Mouse (Mus musculus) intestine, embryonic 15.5 days (tissue): ENCODE data around the gene Fbln1. TPM values are rescaled to one million over a fixed set of nuclear protein-coding genes. Genes with fewer than 3 reads are reported as not detected.
"Not testable (repeated sequence)": the region's sequence is repeated elsewhere in the genome, so short reads cannot be mapped to it uniquely, and the experiment has no call there.

Source experiments
- ATAC-seq: fragments of 200-750 bp; cut with Nextera tagmentation; 2 replicates; pipeline ENCODE4 v1.8.0; 2017; ENCODE audit warnings: moderate TSS enrichment, moderate library complexity
- H3K27ac ChIP-seq: fragments of 300-500 bp; sonication (generic); 2 replicates; pipeline ENCODE4 v1.5.1; 2015; ENCODE audit warnings: mild to moderate bottlenecking, inconsistent platforms
- H3K27me3 ChIP-seq: fragments of 300-500 bp; sonication (generic); replicated peaks from 2 replicates; pipeline ENCODE4 v1.6.1; 2015; ENCODE audit warnings: inconsistent platforms
- H3K36me3 ChIP-seq: fragments of 300-500 bp; sonication (generic); 2 replicates; pipeline ENCODE4 v1.6.1; 2015; ENCODE audit warnings: inconsistent platforms
- H3K4me1 ChIP-seq: fragments of 300-500 bp; sonication (generic); replicated peaks from 2 replicates; pipeline ENCODE4 v1.6.1; 2015; ENCODE audit warnings: inconsistent platforms
- H3K4me2 ChIP-seq: fragments of 300-500 bp; sonication (generic); replicated peaks from 2 replicates; pipeline ENCODE4 v1.6.1; 2015; ENCODE audit warnings: mild to moderate bottlenecking, inconsistent platforms
- H3K4me3 ChIP-seq: fragments of 300-500 bp; sonication (generic); replicated peaks from 2 replicates; pipeline ENCODE4 v1.5.1; 2015; ENCODE audit warnings: inconsistent platforms
- H3K9ac ChIP-seq: fragments of 300-500 bp; sonication (generic); 2 replicates; pipeline ENCODE4 v1.6.1; 2015; ENCODE audit warnings: inconsistent platforms
- H3K9me3 ChIP-seq: fragments of 300-500 bp; sonication (generic); 2 replicates; pipeline ENCODE4 v1.6.1; 2016; ENCODE audit warnings: inconsistent platforms
- WGBS: fragments of 180-500 bp; shearing (Covaris S2); methylation state at CpG from one replicate; pipeline ENCODE4 v1.1.7; 2015; 5-methylcytosine and 5-hydroxymethylcytosine counted together
- polyA plus RNA-seq: library from polyadenylated mRNA; unstranded; fragments of >200 nt; fragmentation: Nextera tagmentation; extraction: Ambion mirVana; gene quantifications from 2 replicates; pipeline ENCODE4 v1.2.1, GENCODE M21; 2015

Gene Fbln1
- polyA plus RNA-seq, 1 experiment from 2014 or later: 194 TPM

DNA sequence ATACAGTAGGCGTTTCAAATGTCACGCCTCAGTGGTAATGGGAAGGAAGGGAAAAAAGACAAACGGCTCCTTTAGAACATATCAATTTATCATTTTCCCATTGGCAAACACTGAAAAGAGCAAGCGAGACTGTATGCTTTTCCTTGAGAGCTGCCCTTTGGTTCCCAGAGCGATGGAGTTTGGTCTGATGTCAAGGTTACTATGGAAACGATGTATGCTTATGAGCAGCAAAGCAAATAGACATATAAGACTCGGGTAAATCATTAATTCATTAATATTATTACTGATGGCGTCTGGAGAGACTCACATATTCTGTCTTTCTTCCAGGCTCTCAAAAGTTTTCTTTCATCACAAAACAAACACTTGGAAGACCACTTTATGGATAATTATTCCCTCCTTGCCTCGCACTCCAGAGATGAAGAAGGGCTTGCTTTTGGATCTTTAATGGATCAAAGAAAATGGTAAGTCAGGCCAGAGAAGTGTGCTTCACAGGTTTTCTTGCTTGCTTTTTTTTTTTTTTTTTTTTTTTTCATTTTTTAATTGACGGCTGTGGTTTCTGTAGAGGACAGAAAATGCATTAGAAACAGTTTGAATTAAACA is 105.4 kb downstream of the Fbln1 start:
- H3K27me3 ChIP-seq: no peaks in the 10 kb centered on the region
- peak overlapping the region; percentile 15; the same call in 1 of the 2 replicates for H3K4me2 ChIP-seq
- H3K4me3 ChIP-seq: no peak overlapping the region
- no peak overlapping the region for H3K9ac ChIP-seq
- no peaks in the 10 kb centered on the region for H3K36me3 ChIP-seq
- ATAC-seq: peak; percentile 79
- no peaks in the 10 kb centered on the region for H3K9me3 ChIP-seq
- WGBS: 55% methylated on average over 10 of the region's 10 CpGs
- no peak overlapping the region for H3K27ac ChIP-seq
- peaks cover 17% of the 10 kb centered on the region for H3K4me1 ChIP-seq

DNA sequence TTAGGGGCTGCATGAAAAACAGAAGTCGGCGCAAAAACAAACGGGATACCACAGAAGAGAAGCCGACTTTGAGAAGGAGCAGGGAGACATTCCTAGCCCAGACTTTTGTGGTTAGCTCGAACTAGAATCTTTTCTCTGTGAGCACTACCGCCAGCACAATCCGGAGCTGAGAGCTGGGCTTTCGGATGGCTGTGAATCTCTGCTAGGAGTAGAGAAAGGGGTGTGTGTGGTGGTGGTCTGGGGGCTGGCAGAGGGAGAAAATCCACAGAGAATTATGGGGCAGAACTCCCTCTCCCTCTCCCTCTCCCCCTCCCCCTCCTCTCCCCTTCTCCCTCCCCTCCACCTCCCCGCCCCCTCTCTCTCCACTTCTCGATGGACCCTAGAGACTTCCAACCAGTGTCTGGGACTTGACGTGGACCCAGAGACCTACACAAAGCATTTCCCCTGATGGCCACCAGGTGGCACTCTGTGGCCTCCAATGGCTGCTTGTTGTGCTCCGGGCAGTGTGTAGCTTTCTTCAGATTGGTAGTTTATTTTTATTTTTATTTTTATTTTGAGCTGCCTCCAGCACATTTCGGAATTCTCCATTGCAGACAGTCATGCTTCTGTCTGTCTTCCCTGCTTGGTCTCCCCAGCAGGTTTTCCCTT is 109.8 kb downstream of the Fbln1 start:
- Histone ChIP-seq H3K27me3 (no peaks in the 10 kb centered on the region), H3K4me1 (peaks cover 21% of the 10 kb centered on the region), H3K4me3 (no peak overlapping the region), H3K9me3 (no peaks in the 10 kb centered on the region), H3K9ac (no peak overlapping the region), H3K36me3 (no peaks in the 10 kb centered on the region), H3K27ac (no peak overlapping the region), H3K4me2 (no peak overlapping the region)
- 40% methylated on average over 12 of the region's 13 CpGs for WGBS
- no peak for ATAC-seq

DNA sequence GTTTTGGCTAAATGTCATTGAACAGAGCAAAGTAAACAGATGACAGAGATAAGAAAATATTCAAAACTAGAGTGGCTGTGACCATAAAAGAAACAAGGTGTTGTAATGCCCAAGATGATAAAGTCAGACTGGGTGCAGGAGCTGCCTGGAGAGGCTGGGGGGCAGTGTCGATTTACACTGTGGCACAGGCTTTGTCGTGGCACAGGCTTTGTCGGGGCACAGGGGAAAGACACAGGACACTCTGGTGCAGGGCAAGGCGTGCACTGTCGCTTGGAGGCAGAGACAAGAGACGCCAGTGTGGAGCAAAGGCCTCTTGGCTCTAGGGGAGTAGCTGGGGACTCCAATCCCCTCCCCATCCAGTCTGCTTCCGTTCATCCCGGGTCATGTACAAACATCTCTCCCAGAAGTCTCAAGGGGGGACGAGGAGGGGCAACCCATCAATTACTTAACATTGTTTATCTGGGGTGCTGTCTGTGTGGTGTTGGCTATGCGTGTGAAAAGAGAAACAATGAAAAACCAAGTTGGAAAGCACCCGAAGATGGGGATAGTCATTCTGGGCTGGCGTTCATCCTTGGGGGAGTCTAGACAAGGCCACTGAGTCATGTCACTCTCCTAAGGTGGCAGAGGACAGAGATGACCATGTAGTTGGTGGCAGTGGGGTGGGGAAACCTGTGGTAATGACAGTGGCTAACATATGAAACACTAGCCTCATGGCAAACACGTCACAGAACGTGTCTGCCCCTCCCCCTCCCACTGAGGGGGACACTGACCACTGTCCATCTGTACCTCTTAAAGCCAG is 110.8 kb downstream of the Fbln1 start:
- WGBS: 41% methylated on average over 14 of the region's 14 CpGs
- H3K4me3 ChIP-seq: no peak overlapping the region
- no peak for ATAC-seq

GRCm38 (mm10) chr15:85319924-85320668 is 114.3 kb downstream of the Fbln1 start:
- ATAC-seq: no peak
- no peak overlapping the region for H3K9ac ChIP-seq
- H3K4me3 ChIP-seq: no peak overlapping the region
- H3K9me3 ChIP-seq: no peaks in the 10 kb centered on the region
- WGBS: 78% methylated on average over 11 of the region's 11 CpGs
- H3K27me3 ChIP-seq: no peaks in the 10 kb centered on the region
- H3K4me2 ChIP-seq: no peak overlapping the region
- H3K36me3 ChIP-seq: no peaks in the 10 kb centered on the region
- H3K27ac ChIP-seq: no peak overlapping the region
- H3K4me1 ChIP-seq: peaks cover 9% of the 10 kb centered on the region; the same call in 1 of the 2 replicates

More for the DNA sequence above, 110.8 kb downstream of the Fbln1 start:
- no peak overlapping the region for H3K27ac ChIP-seq
- H3K4me1 ChIP-seq: peaks cover 20% of the 10 kb centered on the region
- no peaks in the 10 kb centered on the region for H3K9me3 ChIP-seq
- no peak overlapping the region for H3K4me2 ChIP-seq
- H3K27me3 ChIP-seq: no peaks in the 10 kb centered on the region
- H3K9ac ChIP-seq: no peak overlapping the region
- H3K36me3 ChIP-seq: no peaks in the 10 kb centered on the region

DNA sequence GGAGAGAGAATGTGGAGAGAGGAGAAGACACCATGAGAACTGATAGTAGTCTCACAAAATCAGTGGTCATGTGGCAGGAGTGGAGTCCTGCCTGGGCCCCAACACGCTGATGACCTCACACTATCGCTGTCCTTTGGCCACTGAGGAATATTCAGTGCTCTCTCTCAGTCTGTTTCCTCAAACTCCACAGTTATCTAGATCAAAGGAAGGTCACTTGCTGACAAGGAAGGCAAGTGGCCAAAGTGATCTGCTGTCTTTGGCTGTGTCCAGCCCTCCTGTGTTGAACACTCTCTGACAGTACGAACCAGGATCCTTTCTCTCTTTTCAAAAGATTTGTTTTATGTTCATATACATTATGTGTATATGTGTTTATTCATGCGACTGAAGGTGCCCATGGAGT is 117.5 kb downstream of the Fbln1 start:
- ATAC-seq: no peak
- Histone ChIP-seq H3K36me3 (no peaks in the 10 kb centered on the region), H3K4me1 (no peaks in the 10 kb centered on the region), H3K9me3 (no peaks in the 10 kb centered on the region), H3K4me2 (no peak overlapping the region), H3K4me3 (no peak overlapping the region), H3K27me3 (no peaks in the 10 kb centered on the region), H3K9ac (no peak overlapping the region), H3K27ac (no peak overlapping the region)
- 86% methylated on average over 4 of the region's 4 CpGs for WGBS

- Histone ChIP-seq H3K4me3 (no peak overlapping the region), H3K4me2 (no peak overlapping the region), H3K9ac (no peak overlapping the region), H3K27me3 (no peaks in the 10 kb centered on the region), H3K9me3 (no peaks in the 10 kb centered on the region), H3K36me3 (no peaks in the 10 kb centered on the region), H3K27ac (no peak overlapping the region), H3K4me1 (no peaks in the 10 kb centered on the region)
- no peak for ATAC-seq
- 97% methylated on average over 1 of the region's 1 CpGs for WGBS
Measured at GRCm38 (mm10) chr15:85324426-85324825, 118.7 kb downstream of the Fbln1 start.

DNA sequence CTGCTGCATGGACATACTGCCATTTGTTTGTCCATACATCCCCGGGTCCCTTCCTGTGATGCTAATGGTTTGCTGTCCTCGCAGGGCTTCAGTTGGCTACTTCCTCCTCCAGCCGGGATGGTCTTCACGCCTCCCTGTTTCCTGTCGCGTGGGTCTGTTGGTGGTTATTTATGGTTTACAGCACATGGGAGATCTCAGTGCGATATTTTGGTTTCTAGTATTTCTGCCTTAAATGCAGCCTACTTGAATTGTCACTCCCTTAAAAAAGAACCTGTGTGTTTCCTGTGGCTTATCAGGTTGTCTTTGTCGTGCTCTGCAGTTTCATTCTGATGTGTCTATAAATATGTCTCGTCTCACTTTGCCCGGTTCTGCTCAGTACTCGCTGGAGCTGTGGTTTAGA is 122.1 kb downstream of the Fbln1 start:
- H3K4me3 ChIP-seq: no peak overlapping the region
- no peak overlapping the region for H3K27ac ChIP-seq
- H3K9ac ChIP-seq: no peak overlapping the region
- H3K27me3 ChIP-seq: no peaks in the 10 kb centered on the region
- WGBS: 42% methylated on average over 11 of the region's 11 CpGs
- H3K4me1 ChIP-seq: no peaks in the 10 kb centered on the region
- no peak overlapping the region for H3K4me2 ChIP-seq
- no peaks in the 10 kb centered on the region for H3K36me3 ChIP-seq
- no peak for ATAC-seq
- no peaks in the 10 kb centered on the region for H3K9me3 ChIP-seq

- H3K4me2 ChIP-seq, H3K9me3 ChIP-seq, H3K4me3 ChIP-seq, H3K4me1 ChIP-seq, H3K9ac ChIP-seq, ATAC-seq, H3K27me3 ChIP-seq, H3K27ac ChIP-seq, H3K36me3 ChIP-seq: not testable (repeated sequence)
- WGBS: 81% methylated on average over 2 of the region's 2 CpGs
Measured at GRCm38 (mm10) chr15:85328455-85328854, 122.7 kb downstream of the Fbln1 start.

GRCm38 (mm10) chr15:85329096-85329495 is 123.3 kb downstream of the Fbln1 start:
- 90% methylated on average over 5 of the region's 5 CpGs for WGBS
- ATAC-seq: no peak
- no peak overlapping the region for H3K4me2 ChIP-seq
- H3K36me3 ChIP-seq: no peaks in the 10 kb centered on the region
- H3K27me3 ChIP-seq: no peaks in the 10 kb centered on the region
- no peak overlapping the region for H3K9ac ChIP-seq
- no peaks in the 10 kb centered on the region for H3K9me3 ChIP-seq
- no peak overlapping the region for H3K4me3 ChIP-seq
- no peaks in the 10 kb centered on the region for H3K4me1 ChIP-seq
- H3K27ac ChIP-seq: no peak overlapping the region

GRCm38 (mm10) chr15:85330024-85330423 is 124.3 kb downstream of the Fbln1 start:
- no peak overlapping the region for H3K9ac ChIP-seq
- no peak overlapping the region for H3K27ac ChIP-seq
- H3K36me3 ChIP-seq: no peaks in the 10 kb centered on the region
- H3K4me3 ChIP-seq: no peak overlapping the region
- no peak for ATAC-seq
- 69% methylated on average over 6 of the region's 6 CpGs for WGBS
- no peaks in the 10 kb centered on the region for H3K4me1 ChIP-seq
- H3K27me3 ChIP-seq: no peaks in the 10 kb centered on the region
- H3K4me2 ChIP-seq: no peak overlapping the region
- no peaks in the 10 kb centered on the region for H3K9me3 ChIP-seq

GRCm38 (mm10) chr15:85333511-85333910 is 127.8 kb downstream of the Fbln1 start:
- H3K4me3 ChIP-seq, ATAC-seq: not testable (repeated sequence)
- 92% methylated on average over 6 of the region's 6 CpGs for WGBS

DNA sequence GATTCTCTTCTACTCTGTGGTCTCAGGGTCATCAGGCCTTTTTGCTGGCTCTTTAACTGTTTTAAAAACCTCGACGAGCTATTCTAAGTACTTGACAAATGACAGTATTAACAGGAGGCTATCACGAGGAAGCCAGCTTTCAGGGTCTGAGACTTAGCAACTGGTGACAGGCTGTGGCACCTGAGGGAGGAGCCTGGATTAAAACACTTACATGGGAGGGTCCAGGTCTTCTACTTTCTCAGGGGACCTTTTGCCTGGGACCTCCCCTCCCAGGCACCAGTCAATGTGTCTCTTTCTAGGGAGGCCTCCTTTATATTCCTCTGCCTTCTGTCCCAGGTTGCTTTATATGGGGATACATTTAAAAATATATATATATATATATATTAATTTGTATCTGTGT is 128.5 kb downstream of the Fbln1 start:
- Histone ChIP-seq H3K4me3 (no peak overlapping the region), H3K9ac (no peak overlapping the region), H3K4me1 (peaks cover 7% of the 10 kb centered on the region), H3K36me3 (no peaks in the 10 kb centered on the region), H3K4me2 (no peak overlapping the region), H3K9me3 (no peaks in the 10 kb centered on the region), H3K27ac (no peak overlapping the region), H3K27me3 (no peaks in the 10 kb centered on the region)
- WGBS: 59% methylated on average over 3 of the region's 3 CpGs
- ATAC-seq: no peak

More at GRCm38 (mm10) chr15:85333511-85333910, 127.8 kb downstream of the Fbln1 start:
- not testable (repeated sequence) for H3K9ac ChIP-seq, H3K27ac ChIP-seq, H3K4me2 ChIP-seq, H3K36me3 ChIP-seq, H3K4me1 ChIP-seq, H3K9me3 ChIP-seq, H3K27me3 ChIP-seq
